Mouse (Mus musculus): ENCODE results near the gene Col19a1. TPM values are rescaled to one million over a fixed set of nuclear protein-coding genes. Genes with fewer than 3 reads are reported as not detected.

The Col19a1 gene
- polyA plus RNA-seq, 1 experiment, result not detected

DNA sequence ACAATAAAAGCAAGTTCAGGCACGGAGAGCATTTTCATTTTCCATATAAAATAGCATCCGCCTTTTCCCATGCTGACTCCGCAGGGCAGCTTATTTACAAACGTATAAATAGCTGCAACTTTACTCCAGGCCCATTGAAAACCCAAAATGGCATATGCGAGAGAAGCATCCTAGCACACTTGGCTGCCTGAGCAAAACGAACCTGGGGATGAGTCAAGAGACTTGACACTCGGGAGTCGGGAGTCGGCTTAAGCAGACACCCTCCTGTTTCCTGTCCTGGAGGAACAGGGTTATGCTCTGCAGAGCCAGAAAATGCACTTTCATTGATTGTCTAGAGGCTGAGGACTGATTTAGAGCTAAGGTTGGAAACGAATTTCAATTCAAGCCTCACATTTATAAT is 29.3 kb downstream of the Col19a1 start:
- WGBS, result 64% methylated on average over 10 of the region's 10 CpGs
- no peaks in the 10 kb centered on the region for H3K4me1 ChIP-seq (ENCODE audit: control insufficient read depth, insufficient read depth, insufficient read length, low read length)
- no peak overlapping the region for H3K4me3 ChIP-seq (ENCODE audit: low read depth, low read length)
- H3K36me3 ChIP-seq (ENCODE audit: control insufficient read depth, insufficient read depth, low read length), result no peaks in the 10 kb centered on the region
- H3K27ac ChIP-seq (ENCODE audit: insufficient read depth, low read depth, low read length), result no peak overlapping the region
- no peaks in the 10 kb centered on the region for H3K27me3 ChIP-seq (ENCODE audit: control insufficient read depth, insufficient read depth, low read length)
- TF ChIP-seq POLR2A (IDR thresholded peaks at IDR 0.05; ENCODE audit: low read depth, low read length) (no peak), CTCF (IDR thresholded peaks at IDR 0.05; ENCODE audit: extremely low read depth, insufficient read length, insufficient replicate concordance, low read depth, low read length) (no peak)

DNA sequence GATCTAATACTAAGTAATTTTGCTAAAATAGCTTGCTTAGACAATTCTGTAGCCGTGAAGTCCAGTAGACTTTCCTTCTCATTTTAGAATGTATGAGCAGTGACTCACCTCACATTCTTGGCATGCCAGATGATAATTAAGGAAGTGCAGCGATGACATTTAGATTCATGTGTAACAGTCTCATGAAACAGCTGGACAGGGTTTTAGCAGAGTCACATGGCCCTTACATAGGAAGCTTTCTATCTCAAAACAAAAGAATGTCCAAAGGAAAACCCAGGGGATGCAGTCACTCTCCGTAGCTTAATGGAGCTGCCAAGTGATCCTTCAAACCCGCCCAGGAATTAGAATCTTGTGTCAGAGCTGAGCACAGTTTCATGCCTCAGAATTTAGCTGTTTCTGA is 33.8 kb downstream of the Col19a1 start:
- no peak overlapping the region for H3K4me3 ChIP-seq (ENCODE audit: low read depth, low read length)
- H3K36me3 ChIP-seq (ENCODE audit: control insufficient read depth, insufficient read depth, low read length), result no peaks in the 10 kb centered on the region
- 41% methylated on average over 4 of the region's 4 CpGs for WGBS
- no peak overlapping the region for H3K27ac ChIP-seq (ENCODE audit: insufficient read depth, low read depth, low read length)
- TF ChIP-seq POLR2A (IDR thresholded peaks at IDR 0.05; ENCODE audit: low read depth, low read length), result no peak
- TF ChIP-seq CTCF (IDR thresholded peaks at IDR 0.05; ENCODE audit: extremely low read depth, insufficient read length, insufficient replicate concordance, low read depth, low read length), result no peak
- no peaks in the 10 kb centered on the region for H3K4me1 ChIP-seq (ENCODE audit: control insufficient read depth, insufficient read depth, insufficient read length, low read length)
- no peaks in the 10 kb centered on the region for H3K27me3 ChIP-seq (ENCODE audit: control insufficient read depth, insufficient read depth, low read length)

- H3K27me3 ChIP-seq (ENCODE audit: control insufficient read depth, insufficient read depth, low read length), result no peaks in the 10 kb centered on the region
- no peaks in the 10 kb centered on the region for H3K36me3 ChIP-seq (ENCODE audit: control insufficient read depth, insufficient read depth, low read length)
- no peaks in the 10 kb centered on the region for H3K4me1 ChIP-seq (ENCODE audit: control insufficient read depth, insufficient read depth, insufficient read length, low read length)
- no peak overlapping the region for H3K4me3 ChIP-seq (ENCODE audit: low read depth, low read length)
- TF ChIP-seq POLR2A (IDR thresholded peaks at IDR 0.05; ENCODE audit: low read depth, low read length) (no peak), CTCF (IDR thresholded peaks at IDR 0.05; ENCODE audit: extremely low read depth, insufficient read length, insufficient replicate concordance, low read depth, low read length) (no peak)
- no peak overlapping the region for H3K27ac ChIP-seq (ENCODE audit: insufficient read depth, low read depth, low read length)
- 66% methylated on average over 18 of the region's 18 CpGs for WGBS
Measured at GRCm38 (mm10) chr1:24550560-24551280, 36.6 kb downstream of the Col19a1 start.

DNA sequence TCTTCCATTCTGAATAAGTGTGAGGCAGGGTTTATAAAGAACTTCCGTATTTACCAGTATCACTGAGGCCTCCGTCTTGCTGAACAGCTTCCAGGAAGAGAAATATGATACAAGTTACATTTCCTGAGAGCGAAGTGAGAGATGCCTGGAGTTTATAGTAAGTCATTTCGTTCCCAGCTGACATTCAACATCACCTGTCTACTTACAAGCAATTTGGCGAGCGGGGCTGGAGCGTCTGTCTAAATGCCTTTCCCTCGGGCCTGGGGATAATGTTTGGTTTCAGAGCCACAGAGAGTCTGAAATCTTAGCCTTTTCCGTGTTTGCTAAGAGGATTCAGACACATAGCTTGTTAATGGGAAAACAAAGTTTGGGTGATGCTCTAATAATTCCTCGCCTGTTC is 37.2 kb downstream of the Col19a1 start:
- Histone ChIP-seq H3K27me3 (ENCODE audit: control insufficient read depth, insufficient read depth, low read length) (no peaks in the 10 kb centered on the region), H3K27ac (ENCODE audit: insufficient read depth, low read depth, low read length) (no peak overlapping the region), H3K4me1 (ENCODE audit: control insufficient read depth, insufficient read depth, insufficient read length, low read length) (no peaks in the 10 kb centered on the region), H3K36me3 (ENCODE audit: control insufficient read depth, insufficient read depth, low read length) (no peaks in the 10 kb centered on the region), H3K4me3 (ENCODE audit: low read depth, low read length) (no peak overlapping the region)
- 55% methylated on average over 10 of the region's 10 CpGs for WGBS
- TF ChIP-seq CTCF (IDR thresholded peaks at IDR 0.05; ENCODE audit: extremely low read depth, insufficient read length, insufficient replicate concordance, low read depth, low read length), result no peak
- TF ChIP-seq POLR2A (IDR thresholded peaks at IDR 0.05; ENCODE audit: low read depth, low read length), result no peak

DNA sequence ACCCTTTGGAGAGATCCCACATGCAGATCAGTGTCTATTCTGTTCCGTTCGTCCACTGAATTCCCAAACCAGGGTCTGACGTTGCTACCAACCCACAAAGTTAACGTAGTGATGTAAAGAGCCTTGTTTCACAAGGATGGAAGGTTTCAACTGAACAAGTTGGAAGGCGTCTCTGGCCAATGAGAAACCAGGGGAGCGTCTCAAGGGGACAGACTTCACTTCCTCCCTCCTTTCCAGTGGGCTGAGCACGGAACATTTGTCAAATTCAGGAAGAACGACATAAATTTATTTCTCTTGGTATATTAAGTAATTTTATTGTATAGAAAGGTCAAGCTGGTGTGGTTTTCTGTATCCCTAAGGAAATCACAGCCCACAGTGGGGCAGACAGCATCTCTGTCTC is 38.2 kb downstream of the Col19a1 start:
- Histone ChIP-seq H3K27me3 (ENCODE audit: control insufficient read depth, insufficient read depth, low read length) (no peaks in the 10 kb centered on the region), H3K4me3 (ENCODE audit: low read depth, low read length) (no peak overlapping the region), H3K4me1 (ENCODE audit: control insufficient read depth, insufficient read depth, insufficient read length, low read length) (no peaks in the 10 kb centered on the region), H3K36me3 (ENCODE audit: control insufficient read depth, insufficient read depth, low read length) (no peaks in the 10 kb centered on the region), H3K27ac (ENCODE audit: insufficient read depth, low read depth, low read length) (no peak overlapping the region)
- 80% methylated on average over 8 of the region's 8 CpGs for WGBS
- no peak for TF ChIP-seq CTCF (IDR thresholded peaks at IDR 0.05; ENCODE audit: extremely low read depth, insufficient read length, insufficient replicate concordance, low read depth, low read length)
- no peak for TF ChIP-seq POLR2A (IDR thresholded peaks at IDR 0.05; ENCODE audit: low read depth, low read length)

DNA sequence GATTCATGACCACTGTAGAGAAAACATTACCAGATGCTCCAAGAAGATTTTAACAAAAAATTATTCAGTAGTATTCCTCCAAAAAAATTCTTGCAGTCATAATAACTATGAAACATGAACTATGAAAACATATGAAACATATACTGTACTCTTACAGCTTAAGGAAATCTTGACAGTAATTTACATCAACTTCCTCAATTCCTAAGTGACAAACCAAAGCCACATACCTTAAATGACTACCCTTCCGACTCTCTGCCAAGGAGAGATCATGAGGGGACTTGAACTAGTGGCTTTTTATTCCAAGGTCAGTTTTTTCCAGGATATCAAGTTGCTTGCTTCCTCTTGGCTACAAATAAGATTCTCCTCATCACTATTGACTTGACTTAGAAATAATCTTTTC is 39.7 kb downstream of the Col19a1 start:
- TF ChIP-seq CTCF (IDR thresholded peaks at IDR 0.05; ENCODE audit: extremely low read depth, insufficient read length, insufficient replicate concordance, low read depth, low read length) (no peak), POLR2A (IDR thresholded peaks at IDR 0.05; ENCODE audit: low read depth, low read length) (no peak)
- no peak overlapping the region for H3K4me3 ChIP-seq (ENCODE audit: low read depth, low read length)
- no peaks in the 10 kb centered on the region for H3K4me1 ChIP-seq (ENCODE audit: control insufficient read depth, insufficient read depth, insufficient read length, low read length)
- H3K36me3 ChIP-seq (ENCODE audit: control insufficient read depth, insufficient read depth, low read length), result no peaks in the 10 kb centered on the region
- no peaks in the 10 kb centered on the region for H3K27me3 ChIP-seq (ENCODE audit: control insufficient read depth, insufficient read depth, low read length)
- WGBS, result 63% methylated on average over 1 of the region's 1 CpGs
- no peak overlapping the region for H3K27ac ChIP-seq (ENCODE audit: insufficient read depth, low read depth, low read length)

DNA sequence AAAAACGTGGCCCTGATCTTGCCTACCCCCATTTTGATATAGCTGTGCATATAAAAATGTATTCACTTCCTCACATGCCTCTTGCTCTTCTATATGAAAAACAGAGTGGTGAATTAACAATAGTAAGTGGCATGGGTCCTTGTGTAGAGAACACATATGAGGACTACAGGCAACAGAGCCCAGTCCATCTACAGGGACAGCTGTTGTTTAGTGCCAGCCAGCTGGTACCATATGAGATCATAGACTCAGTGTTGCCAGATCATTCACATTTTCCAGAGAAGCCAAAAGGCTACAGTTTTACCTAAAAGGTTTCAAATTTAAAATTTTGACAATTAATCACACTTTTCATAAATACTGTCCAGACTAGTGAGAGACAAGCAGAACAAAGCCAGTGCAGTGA is 47.4 kb downstream of the Col19a1 start:
- H3K4me3 ChIP-seq (ENCODE audit: low read depth, low read length), result no peak overlapping the region
- no peak for TF ChIP-seq POLR2A (IDR thresholded peaks at IDR 0.05; ENCODE audit: low read depth, low read length)
- TF ChIP-seq CTCF (IDR thresholded peaks at IDR 0.05; ENCODE audit: extremely low read depth, insufficient read length, insufficient replicate concordance, low read depth, low read length), result no peak
- no peaks in the 10 kb centered on the region for H3K36me3 ChIP-seq (ENCODE audit: control insufficient read depth, insufficient read depth, low read length)
- WGBS, result 50% methylated on average over 1 of the region's 1 CpGs
- no peaks in the 10 kb centered on the region for H3K27me3 ChIP-seq (ENCODE audit: control insufficient read depth, insufficient read depth, low read length)
- H3K4me1 ChIP-seq (ENCODE audit: control insufficient read depth, insufficient read depth, insufficient read length, low read length), result no peaks in the 10 kb centered on the region
- no peak overlapping the region for H3K27ac ChIP-seq (ENCODE audit: insufficient read depth, low read depth, low read length)

All from small intestine, adult 2 months (tissue).